Mouse (Mus musculus) ES-Bruce4 (cell line): ENCODE data around the gene Sos2.

Experiments used
- CTCF ChIP-seq: IDR thresholded peaks from one replicate; pipeline ENCODE4 v1.8.1; 2011; ENCODE audit warnings: low read depth, low read length
- EP300 ChIP-seq: IDR thresholded peaks from 2 replicates; pipeline ENCODE4 v1.6.1; 2011; ENCODE audit warnings: low read depth, low read length; ENCODE audit not compliant: insufficient read depth
- POLR2A ChIP-seq: IDR thresholded peaks from one replicate; pipeline ENCODE4 v1.8.1; 2011; ENCODE audit warnings: low read length; ENCODE audit not compliant: insufficient read depth

DNA sequence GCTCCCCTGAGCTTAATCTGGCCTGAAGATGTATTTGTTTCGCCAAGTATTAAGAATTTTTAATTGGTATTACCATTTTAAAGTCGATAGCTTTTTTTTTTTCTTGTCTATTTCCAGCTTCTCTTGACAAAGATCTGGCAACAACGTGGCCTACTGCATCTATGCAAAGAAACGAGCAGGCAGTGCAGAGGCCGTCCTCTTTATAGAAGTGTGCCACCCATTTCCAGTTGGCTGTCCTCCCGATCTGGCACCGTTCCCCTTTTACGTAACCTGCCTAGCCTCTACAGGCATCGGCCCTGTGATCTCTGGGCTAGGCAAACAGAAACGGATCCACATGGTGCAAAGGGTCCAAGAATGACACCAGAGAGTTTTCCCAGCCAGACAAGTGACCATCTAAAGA lies 1.9 kb upstream of the Sos2 start:
- TF ChIP-seq CTCF (no peak), POLR2A (no peak), EP300 (no peak)
